Mouse (Mus musculus) subcutaneous adipose tissue, adult 2 months (tissue): ENCODE measurements around the gene Slc22a30. TPM values are rescaled to one million over a fixed set of nuclear protein-coding genes. Genes with fewer than 3 reads are reported as not detected.

Experiments
- polyA plus RNA-seq: library from polyadenylated mRNA; depleted of rRNA; stranded (reverse); fragments of >200 nt; gene quantifications from 2 replicates; pipeline ENCODE4 v1.2.3, GENCODE M21; 2012; ENCODE audit warnings: low replicate concordance; rRNA removed

The Slc22a30 gene
- polyA plus RNA-seq = 0.06 TPM in 1 of 2 replicates, not detected in the other

DNA sequence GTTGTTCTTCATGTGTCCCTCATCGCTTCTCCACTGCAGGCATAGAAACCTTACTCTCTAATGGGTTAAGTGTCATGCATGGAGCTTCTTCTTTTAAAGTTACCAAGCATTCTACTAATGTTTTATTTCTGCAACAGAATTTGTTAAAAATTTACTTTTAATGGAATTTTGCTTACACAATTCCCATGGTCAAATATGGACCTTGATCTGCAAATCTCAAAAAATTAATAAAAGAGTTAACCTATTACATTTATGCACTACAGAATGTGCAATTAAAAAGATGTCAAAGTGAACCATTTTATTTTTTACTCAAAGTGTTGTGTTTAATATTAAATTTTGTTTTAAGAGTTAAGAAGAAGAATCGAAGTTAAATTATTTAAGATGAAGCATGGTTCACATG lies at the start of gene Slc22a30:
Gene Slc22a30 (minus strand): TSS at position 101 of the 400 bp plus-strand sequence.

Other genes starting within 250 kb of the Slc22a30 start
- not detected in 2 replicates for gene Slc22a29, start 186.2 kb downstream of the Slc22a30 start, polyA plus RNA-seq
- gene Slc22a8, start 186.1 kb upstream of the Slc22a30 start, polyA plus RNA-seq = 0.03 TPM in 1 of 2 replicates, not detected in the other
- gene Slc22a6, start 212.9 kb upstream of the Slc22a30 start, polyA plus RNA-seq = not detected in 2 replicates